Mouse (Mus musculus): ENCODE data around the gene Fam166a.

Fam166a gene

GRCm38 (mm10) chr2:25185625-25186574, 32.6 kb upstream of the Fam166a start:
- no peak for DNase-seq

- no peak for DNase-seq
Observed at GRCm38 (mm10) chr2:25186575-25186930, 32.0 kb upstream of the Fam166a start.

- no peak for DNase-seq
Observed at GRCm38 (mm10) chr2:25187841-25188240, 30.7 kb upstream of the Fam166a start.

GRCm38 (mm10) chr2:25193330-25193770, 25.2 kb upstream of the Fam166a start:
- peak; percentile 87 to 90 for DNase-seq

GRCm38 (mm10) chr2:25194006-25194405, 24.5 kb upstream of the Fam166a start:
- DNase-seq: no peak

- DNase-seq: no peak
Observed at GRCm38 (mm10) chr2:25194486-25195171, 23.9 kb upstream of the Fam166a start.

- peak; percentile 83 to 84 for DNase-seq
Observed at GRCm38 (mm10) chr2:25195211-25196156, 23.1 kb upstream of the Fam166a start.

GRCm38 (mm10) chr2:25196172-25196954, 22.2 kb upstream of the Fam166a start, which contains the start of gene Tor4a:
Gene Tor4a, minus strand, starts transcription at chr2:25196886.
- DNase-seq: peak; percentile 86 to 92

GRCm38 (mm10) chr2:25197191-25197590, 21.4 kb upstream of the Fam166a start:
- DNase-seq: no peak

GRCm38 (mm10) chr2:25197946-25198345, 20.6 kb upstream of the Fam166a start:
- no peak for DNase-seq

GRCm38 (mm10) chr2:25200631-25201030, 17.9 kb upstream of the Fam166a start:
- no peak for DNase-seq

GRCm38 (mm10) chr2:25203631-25204214, 14.8 kb upstream of the Fam166a start:
- DNase-seq: no peak

GRCm38 (mm10) chr2:25207593-25207992, 11.0 kb upstream of the Fam166a start:
- DNase-seq: no peak

GRCm38 (mm10) chr2:25210686-25211085, 7.9 kb upstream of the Fam166a start:
- no peak for DNase-seq

GRCm38 (mm10) chr2:25211121-25211670, 7.3 kb upstream of the Fam166a start, which contains the start of gene Nelfb:
Gene Nelfb, minus strand, starts transcription at chr2:25211489.
- DNase-seq: peak; percentile 88 to 92

- DNase-seq: no peak
Observed at GRCm38 (mm10) chr2:25213266-25213865, 5.2 kb upstream of the Fam166a start.

- peak; percentile 56 to 68 for DNase-seq
Observed at GRCm38 (mm10) chr2:25214444-25214843, 4.1 kb upstream of the Fam166a start, which contains the start of gene Stpg3. Gene Stpg3, minus strand, starts transcription at chr2:25214637.

- DNase-seq: no peak
Observed at GRCm38 (mm10) chr2:25217666-25218065, 879 bp upstream of the Fam166a start.

- no peak for DNase-seq
Observed at GRCm38 (mm10) chr2:25221331-25221772, 2.8 kb downstream of the Fam166a start.
